Mouse (Mus musculus) ES-Bruce4 (cell line): Measurements from ENCODE around the gene Vcan.

Experiments used
- CTCF ChIP-seq: IDR thresholded peaks from one replicate; pipeline ENCODE4 v1.8.1; 2011; ENCODE audit warnings: low read depth, low read length
- EP300 ChIP-seq: IDR thresholded peaks from 2 replicates; pipeline ENCODE4 v1.6.1; 2011; ENCODE audit warnings: low read depth, low read length; ENCODE audit not compliant: insufficient read depth

DNA sequence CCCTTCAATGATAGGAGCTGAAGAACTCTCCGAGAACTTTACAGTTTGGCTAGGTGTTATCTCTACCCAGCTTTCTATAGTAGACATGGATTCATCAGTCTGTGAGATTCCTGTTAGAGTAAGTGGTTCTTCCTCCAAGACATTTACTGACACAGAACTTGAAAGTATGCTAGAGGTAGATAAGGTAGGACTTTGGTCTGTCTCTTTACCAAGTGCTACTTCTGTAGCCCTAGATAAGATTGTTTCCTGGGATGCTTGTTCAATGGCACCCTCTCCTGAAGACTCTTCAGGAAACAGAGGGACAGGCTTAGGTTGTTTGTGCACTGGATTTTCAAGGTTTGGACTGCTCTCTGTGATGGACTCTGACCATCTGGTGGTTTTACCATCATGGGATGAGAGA, 49.7 kb downstream of the Vcan start:
- TF ChIP-seq EP300 (no peak), CTCF (no peak)
